Mouse (Mus musculus) retina, postnatal 1 day (tissue): ENCODE data around the gene Fam83e.

Experiments used
- DNase-seq: peaks from one replicate; pipeline ENCODE4 v3.0.0-alpha.2; 2012

Fam83e gene

DNA sequence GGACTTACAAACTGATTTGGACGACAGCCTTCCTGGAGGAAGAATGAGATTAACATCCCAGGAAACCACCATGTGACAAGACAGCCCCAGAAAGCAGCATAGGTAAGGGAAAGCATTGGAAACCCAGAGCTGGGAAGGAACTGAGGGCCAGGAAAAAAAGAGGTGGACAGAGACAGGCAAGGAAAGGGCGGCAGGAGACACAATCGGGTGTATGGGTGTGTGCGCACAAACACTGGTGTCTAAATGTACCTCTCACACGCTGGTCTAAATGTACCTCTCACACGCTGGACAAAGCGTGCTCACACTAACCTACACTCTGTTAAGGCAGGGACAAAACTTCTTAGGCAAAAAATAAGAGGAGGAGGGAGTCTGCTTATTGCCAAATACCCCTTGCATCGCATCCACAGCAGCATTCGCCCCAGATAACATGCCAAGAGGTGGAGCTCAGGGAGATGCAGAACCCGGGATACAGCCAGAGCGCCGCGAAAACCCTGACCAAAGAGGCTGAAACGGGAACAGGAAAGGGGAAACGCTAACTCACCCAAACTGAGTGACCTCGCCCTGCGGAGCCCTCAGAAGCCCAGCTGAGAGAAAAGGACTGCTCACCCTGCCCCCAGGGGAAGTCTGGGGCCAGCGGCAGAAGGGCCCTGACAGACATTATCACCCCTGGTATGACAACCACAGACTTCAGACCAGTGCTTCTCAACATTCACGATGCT lies 5.1 kb upstream of the Fam83e start:
- DNase-seq = no peak

DNA sequence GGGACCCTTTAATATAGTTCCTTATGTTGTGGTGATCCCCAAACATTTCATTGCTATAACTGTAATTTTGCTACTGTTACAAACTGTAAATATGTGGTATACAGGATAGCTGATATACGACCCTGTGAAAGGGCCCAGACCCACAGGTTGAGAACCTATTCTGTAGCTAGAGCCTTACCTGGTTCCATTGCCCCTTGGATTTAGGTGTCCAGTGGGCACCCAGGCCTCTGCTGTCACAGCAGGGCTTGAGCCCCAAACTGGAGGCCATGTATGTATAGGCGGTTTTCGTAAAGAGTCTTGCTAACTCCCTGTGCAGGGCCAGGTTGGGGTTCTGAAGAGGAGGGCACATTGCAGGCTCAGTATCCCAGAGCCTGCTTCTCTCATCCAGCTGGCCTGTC lies 4.6 kb upstream of the Fam83e start:
- no peak for DNase-seq

DNA sequence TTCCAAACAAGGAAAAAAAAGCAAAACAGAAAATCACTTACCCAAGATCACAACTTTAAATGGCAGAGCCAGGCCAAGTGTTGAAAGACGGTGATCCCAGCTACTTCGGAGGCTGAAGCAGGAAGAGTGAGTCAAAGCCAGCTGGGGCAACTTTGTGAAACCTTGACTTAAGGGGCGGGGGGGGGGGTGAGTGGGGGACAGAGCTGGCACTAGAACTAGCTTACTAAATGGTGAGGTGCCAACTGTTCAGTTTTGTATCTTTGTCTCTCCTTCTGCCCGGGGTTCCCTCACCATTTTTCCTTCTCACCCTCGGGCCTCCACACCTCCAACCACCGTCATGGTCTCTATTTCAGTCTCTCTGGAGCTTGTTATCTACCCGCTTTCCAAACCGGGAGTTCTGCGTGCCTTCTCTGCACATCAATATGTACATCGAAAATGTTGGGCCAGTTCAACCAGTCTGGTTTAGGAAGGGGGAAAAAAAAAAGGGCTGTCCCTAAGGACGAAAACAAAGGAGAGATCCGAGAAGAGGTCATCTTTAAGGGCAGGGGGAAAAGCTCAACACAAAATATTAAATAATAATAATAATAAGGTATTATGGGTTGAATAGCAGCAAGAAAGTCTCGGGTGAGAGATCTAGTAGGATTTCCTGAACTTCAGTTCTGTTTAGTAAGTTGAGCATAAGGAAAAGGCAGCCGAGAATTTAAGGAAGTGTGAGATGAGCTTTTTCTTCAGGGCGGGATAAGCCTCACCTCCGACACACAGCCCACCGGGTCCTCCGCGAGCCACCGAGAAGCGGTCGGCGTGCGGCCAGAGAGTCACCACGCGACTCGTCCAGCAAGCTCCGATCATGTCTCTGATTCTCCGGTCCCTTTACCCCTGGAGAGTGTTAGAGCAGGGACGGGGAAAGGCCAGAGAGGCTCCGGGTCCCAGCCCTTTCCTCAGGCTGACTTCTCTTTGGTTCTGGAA lies 3.8 kb upstream of the Fam83e start:
- DNase-seq = no peak

DNA sequence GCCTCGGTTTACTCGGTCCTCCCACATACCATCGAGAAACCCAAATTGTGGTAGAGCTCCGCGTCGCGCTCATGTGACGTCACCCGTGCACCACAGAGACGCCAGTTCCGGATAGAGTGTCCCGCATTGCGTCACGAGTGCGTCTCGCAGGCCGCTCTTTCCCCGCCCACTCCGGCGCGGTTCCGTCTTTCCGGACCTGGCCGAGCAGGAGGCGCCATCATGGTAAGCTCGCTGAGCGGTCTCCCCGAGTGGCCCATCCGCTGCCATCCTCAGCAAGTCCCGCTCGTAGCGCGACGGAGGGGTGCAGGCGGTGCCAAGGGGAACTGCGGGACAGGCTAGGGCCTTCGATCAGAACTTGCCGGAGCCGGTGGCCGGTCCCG lies 3.1 kb upstream of the Fam83e start, which contains the start of gene Sphk2:
Sphk2 (minus strand) TSS at position 85 of the 380 bp plus-strand sequence.
- DNase-seq = peak; percentile 98

DNA sequence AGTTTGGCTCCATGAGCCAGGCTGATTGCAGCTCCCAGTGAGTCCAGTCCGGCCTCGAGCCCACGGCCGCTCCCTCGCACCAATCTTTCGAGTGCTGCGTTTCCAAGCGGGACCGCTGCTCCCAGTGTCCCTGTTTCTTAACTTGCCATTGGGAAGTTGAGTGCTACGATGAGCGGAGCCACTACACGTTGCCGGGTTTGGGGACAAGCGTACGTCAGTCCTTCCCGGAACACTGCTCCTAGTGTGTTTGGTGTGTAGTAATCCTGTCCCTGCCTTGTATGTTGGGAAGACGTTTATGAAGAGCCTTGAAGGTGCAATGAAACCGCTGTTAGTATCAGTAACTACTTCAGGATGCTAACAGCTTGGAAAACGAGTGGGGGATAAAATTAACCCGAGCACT lies 2.7 kb upstream of the Fam83e start:
- DNase-seq = no peak

DNA sequence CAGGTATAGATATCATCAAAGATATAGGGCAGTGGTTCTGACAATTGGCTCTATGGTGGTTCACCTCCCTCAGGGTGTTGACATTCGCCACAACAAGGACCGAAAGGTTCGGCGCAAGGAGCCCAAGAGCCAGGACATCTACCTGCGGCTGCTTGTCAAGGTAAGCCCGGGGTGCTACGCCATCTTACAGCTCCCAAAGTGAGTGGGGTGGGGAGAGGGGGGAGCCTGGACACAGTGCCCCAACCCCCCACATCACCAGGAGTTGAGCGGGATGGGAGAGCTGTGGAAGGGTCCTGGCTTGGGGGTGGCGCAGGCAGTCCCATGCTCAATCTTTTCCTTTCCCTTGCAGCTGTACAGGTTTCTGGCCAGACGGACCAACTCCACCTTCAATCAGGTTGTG lies 1.8 kb upstream of the Fam83e start:
- DNase-seq = no peak

DNA sequence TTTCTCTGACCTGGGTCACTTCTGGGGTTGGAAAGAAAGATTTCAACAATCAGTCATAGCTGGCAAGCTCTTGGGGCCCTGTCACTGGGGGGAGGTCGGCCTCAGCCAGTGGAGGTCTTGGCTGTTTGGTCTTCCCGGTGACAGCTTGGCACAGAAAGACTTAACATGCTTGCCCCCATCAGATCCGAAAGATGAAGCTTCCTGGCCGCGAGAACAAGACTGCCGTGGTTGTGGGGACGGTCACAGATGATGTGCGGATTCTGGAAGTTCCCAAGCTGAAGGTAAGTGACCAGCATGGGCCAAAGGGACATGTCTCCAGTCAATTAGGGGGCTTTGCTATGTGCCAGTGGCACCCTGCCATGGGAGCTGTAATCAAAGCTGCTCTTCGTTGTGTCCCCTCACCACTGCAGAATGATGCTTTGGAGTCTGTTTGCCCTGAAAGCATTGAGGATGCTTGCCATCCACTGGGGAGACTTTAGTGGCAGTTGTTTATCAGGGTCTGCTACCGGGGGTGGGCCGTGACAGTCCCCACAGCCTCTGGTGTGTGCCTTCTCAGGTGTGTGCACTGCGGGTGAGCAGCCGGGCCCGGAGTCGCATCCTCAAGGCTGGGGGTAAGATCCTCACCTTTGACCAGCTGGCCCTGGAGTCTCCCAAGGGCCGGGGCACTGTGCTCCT lies 1.1 kb upstream of the Fam83e start:
- DNase-seq = no peak

DNA sequence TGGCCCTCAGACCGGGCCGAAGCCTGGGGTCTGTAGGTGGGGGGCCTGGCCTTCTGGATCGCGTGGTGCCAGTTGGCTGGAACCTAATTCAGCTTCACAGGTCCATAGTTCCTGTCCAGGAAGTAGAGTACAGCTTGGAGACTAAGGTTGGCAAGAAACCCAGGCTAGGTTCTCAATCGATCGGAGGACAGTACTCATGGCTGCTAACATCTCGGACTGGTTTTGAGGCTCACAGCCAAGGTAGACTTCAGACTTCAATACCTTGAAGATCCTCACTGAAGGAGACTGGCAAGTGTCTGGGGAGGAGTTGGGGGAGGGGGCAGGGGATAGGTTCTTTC lies 191 bp downstream of the Fam83e start:
- DNase-seq = no peak

DNA sequence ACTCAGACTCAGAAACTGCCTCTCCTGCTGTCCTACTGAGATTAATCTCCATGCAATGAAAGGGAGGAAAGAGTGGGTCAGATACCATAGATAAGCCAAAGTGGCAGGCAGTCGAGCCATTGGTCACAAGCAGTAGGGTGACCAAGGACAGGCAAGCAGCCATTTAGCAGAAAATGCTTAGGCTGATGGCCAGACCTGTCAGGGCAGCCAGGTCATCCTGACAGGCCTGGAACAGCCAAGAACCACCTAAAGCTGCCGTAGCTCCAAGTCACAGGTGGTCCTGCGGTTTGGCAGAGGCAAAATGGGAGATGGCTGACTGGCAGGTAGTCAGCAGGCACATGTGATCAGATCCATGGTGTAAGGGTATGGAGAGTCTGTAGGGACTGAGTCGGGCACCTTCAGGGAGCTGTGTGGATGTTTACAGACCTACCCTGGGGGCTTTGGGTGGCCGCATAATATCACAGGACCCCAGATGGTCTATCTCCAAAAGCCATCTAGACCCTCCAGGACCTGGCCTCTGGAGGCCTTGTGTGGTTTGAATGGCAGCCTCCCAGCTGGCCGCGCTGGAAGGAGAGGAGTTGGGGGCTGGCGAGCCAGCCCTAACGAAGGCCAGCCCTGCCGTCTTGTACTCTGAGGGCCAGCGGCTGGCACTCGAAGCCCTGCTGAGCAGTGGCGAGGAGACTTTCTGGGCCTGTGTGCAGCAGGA lies 783 bp downstream of the Fam83e start:
- no peak for DNase-seq

DNA sequence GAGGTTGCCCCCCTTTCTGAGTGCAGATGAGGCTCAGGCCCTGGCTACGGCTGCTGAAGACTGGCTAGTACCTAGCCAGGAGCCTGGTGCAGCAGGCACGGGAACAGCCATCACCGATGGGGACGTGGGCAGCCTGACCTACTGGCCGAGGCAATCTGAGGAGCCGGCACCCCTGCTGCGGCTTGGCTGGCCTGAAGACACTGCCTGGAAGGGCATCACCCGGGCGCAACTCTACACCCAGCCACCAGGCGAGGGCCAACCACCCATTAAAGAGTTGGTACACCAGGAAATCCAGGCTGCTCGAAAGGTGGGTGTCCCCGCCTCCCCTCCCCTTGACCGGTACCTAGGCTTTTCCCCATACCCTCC lies 1.3 kb downstream of the Fam83e start:
- DNase-seq = no peak

DNA sequence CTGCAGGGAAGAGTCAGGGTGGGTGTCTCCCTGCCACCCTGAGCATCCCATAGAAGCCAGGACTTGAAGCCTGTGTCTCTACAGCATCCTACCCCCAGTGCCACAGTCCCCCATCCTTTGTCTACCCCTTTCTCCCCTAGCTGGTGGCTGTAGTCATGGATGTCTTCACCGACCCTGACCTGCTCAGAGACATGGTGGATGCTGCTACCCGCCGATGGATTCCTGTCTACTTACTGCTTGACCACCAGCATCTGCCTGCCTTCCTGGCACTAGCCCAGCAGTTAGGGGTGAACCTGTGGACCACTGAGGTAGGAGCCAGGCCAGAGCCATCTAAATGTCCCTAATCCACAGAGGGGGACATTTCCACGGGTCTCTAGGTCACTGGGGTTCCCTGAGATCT lies 2.3 kb downstream of the Fam83e start:
- no peak for DNase-seq

DNA sequence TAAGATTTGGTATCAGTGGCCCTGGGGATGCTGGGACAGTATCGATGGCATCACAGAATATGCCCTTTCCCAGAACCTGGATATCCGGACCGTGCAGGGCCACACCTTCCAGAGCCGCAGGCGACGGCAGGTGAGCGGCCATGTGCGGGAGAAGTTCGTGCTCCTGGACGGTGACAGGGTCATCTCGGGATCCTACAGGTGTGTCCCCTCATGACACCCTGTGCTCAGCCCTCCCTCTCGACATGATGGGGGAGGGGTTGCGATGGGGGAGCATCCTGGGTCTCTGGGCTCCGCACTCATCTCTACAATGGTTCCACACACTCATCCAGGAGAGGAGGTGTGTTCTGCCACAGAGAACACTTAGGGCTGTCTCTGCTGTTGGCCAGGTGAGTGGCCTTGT lies 2.8 kb downstream of the Fam83e start:
- DNase-seq = no peak

DNA sequence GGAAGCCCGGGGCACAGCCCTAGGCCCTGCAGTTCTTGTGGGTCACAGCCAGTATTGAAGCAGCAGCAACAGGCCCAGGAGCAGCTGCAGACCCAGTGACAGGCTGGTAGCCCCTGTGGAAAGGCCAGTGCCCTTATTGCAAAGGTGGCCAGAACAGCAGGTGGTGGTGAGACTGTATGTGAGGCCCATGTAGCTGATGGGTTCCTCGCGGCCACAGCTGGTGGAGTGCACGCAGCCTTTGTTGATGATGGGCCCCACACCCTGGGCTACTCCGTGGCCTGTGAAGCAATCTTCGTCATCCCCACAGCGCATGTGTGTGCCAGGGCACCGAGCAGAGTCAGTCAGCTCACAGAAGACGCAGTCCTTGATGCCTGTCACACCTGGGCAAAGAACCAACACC lies 4.1 kb downstream of the Fam83e start:
- no peak for DNase-seq

DNA sequence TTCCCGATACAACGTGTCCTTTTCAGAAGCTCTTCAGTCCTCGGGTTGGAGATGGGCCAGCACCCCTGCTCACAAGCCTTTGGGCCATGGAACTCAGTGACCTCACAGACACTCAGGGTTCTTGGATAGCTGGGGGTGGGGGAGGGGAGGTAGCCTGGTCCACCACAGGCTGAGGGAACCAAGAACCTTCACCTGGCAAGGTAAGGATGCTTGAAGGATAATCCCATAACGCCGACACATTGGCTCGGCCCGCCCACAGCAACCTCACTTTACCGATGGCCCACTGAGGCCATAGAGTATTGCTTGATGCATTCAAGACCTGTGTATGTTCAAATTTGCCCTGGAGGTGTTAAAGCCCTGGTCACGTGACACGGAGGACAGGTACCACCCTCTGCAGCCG lies 4.7 kb downstream of the Fam83e start, which contains the start of gene Spaca4:
Spaca4 (minus strand) TSS at position 101 of the 400 bp plus-strand sequence.
- DNase-seq = no peak

DNA sequence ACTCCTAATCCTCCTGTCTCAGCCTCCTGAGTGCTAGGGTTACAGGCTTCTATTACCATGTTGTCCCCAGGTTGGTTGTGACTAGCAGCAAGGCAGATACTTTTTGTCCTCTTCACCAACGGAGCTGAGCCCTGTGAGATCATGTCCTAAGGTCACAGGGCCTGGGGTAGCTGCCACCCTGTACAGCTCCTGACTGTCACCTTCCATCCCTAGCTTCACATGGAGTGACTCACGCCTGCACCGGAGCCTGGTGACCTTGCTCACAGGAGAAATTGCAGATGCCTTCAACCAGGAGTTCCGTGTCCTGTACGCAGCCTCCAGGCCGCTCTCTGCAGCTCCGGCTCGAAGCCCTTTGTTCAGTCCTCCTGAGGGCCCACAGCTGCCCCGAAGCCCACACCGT lies 5.4 kb downstream of the Fam83e start:
- DNase-seq = no peak

DNA sequence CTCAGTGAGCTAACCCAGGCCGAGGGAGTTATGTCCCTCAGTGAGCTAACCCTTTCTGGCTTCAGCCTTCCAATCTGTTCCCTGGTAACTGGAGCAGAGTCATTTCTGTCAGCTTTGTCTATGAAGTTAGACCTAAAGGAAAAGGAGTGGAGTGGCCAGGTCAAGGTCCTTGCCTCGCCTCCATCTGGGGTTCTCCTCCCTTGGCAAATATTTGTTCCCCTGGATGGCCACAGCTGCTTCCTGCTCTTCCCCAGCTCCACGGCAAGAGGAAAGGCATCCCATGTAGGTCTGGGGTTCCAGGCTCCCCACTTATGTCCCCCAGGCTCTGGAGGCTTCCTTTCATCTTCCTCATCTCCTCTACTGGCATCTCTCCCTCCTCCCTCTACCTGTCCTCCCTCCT lies 6.6 kb downstream of the Fam83e start:
- DNase-seq = no peak

DNA sequence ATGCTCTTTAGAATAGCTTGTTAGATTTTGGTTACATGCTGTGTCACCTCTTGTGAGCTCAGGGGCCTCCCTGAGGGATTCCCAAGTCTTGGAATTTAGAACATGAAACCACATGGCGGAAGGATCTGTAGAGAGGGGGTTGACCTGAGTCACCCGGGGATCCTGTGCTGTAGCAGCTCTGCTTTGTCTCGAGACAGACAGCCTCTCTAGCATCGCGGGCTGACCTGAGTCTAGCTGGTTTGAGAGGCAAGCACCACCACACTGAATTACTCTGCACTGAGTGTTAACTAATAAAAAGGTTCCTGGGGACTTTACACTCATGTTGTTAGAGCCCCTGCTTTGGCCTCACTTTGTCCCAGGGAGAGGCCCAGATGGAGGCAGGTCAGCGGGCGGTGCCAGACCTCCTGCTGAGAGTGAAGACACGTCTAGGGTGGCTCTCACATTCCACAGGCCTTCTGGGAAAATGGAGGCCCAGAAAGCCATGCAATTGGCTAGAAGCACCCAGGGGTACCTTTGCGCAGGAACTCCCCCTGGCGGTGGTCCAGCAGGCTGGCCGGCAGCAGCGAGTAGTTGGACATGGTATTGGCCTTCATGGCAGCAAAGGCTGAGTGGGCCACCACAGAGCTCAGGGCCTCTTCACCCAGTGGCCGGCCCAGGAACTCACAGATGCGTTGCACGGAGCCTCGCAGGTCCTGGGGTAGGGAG lies 9.9 kb downstream of the Fam83e start:
- peak; percentile 82 for DNase-seq

DNA sequence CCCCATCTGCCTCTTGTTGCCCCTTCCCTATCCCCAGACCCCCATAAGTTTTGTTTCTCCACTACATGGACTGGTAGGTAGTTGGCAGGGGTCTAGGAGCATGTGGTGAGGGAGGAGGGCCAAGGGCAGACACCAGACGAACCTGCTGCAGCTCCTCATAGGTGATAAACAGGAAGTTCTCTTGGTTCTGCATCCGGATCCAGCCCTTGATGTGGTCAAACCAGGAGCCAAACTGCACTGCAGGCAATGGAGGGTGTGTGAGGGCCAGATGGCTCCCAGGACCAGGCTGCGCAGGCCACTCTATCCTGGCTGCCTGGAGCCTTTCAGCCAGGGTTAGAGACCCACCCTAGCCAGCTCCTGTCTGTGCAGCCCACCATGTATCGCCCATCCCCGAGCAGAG lies 12.5 kb downstream of the Fam83e start:
- DNase-seq = no peak

DNA sequence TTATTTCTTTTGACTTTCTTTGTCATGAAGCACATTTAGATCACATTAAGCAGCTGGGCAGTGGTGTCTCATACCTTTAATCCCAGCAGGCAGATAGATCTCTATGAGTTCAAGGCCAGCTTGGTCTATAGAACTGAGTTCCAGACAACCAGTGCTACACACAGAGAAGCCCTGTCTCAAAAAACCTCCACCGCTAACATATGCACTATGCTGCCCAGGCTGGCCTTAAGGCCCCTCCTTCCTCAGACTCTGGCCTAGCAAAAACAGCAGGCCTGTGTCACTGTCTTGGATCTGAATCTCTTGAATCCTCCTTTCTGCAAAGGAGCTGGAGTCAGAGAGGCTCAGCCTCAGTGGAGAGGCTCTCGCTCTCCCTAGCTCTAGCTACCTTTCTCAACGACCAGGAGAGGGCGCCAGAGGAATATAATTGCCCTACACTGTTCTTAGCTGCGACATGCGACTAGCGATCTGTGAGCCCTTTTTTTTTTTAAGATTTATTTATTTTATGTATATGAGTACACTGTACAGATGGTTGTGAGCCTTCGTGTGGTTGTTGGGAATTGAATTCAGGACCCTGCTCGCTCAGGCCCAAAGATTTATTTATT lies 18.3 kb downstream of the Fam83e start:
- DNase-seq = peak; percentile 93

DNA sequence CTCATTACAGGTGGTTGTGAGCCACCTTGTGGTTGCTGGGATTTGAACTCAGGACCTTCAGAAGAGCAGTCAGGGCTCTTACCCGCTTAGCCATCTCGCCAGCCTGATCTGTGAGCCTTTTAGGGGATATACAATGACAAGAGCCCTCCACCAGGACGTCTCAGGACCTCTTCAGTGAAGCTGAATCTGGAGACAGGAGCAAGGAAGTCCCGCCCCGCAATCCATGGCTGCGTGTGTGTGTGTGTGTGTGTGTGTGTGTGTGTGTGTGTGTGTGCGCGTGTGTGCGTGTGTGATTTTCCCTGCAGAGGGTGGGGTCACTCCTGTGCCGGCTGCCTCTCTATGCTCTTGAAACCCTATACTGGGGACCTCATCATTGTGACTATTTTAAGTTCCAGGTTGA lies 18.8 kb downstream of the Fam83e start:
- DNase-seq = no peak

DNA sequence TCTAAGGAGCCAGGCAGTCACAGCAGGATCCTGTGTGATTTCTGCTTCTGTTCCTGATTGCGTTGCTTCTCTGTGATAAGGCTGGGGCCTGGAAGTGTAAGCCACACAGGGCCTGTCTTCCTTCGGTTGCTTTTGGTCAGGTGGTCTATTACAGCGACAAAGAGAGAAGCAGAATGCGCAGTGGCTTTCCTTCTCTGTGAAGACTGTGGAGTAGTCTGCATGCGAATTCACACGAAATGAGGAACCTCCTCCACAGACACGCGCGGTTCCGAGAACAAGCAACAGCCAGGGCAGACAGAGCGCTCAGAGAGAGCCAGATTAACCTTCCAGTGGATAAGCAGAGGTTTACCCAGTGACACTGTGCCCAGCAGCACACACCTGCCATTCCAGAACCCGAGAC lies 20.3 kb downstream of the Fam83e start:
- no peak for DNase-seq

DNA sequence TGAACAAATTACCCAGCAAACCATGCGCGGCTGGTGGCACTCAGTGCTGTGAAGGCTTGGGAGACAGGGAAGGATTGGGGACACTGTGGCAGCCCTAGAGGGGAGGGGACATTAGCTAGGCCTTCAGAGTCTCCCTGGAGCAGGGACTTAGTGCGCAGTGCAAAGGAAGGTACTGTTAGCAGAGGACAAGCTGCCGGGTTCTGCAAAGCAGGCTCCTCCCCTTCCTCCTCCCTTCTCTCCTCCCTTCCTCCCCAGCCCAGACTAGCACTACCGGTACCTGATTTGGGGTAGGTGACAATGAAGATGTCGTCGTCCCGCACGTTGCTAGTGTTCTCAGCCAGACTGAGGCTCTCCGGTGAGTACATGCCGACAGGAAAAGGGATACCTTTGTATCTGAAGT lies 20.8 kb downstream of the Fam83e start:
- no peak for DNase-seq
